Mouse (Mus musculus): ENCODE results near the gene Bcap31. TPM values are rescaled to one million over a fixed set of nuclear protein-coding genes. Genes with fewer than 3 reads are reported as not detected.

Gene Bcap31
- 30.8 and 33.1 TPM in 2 replicates for polyA plus RNA-seq (2012; rRNA removed)

DNA sequence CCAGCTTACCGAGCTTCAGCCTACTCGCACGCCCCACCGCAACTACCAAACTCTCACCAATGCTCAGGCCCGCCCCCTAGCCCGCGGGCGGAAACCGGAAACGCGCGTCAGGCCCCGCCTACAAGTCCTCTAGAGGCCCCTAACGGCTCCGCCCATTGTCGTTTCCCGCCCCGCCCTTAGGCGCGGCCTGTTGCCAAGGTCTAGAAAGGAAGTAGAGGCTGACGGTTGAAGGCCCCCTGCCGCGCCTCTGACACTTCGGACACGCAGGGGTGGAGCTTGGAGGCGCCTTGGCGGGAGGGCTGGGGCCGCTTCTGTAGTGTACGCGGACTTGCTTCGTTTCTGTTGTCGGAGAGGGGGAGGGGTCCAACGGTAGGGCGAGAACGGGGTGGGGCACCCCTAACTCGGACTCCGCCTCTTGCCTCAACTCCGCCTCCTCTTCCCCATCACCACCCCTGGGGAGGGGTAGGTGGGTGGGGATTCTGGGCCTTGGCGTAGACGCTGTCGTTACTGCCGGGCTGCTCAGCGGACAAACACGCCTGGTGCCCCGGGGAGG lies at the start of gene Bcap31, which contains the start of gene Abcd1:
Gene Bcap31 (minus strand): TSS at position 67 of the 553 bp plus-strand sequence.
Gene Abcd1 (plus strand): TSS at position 489 of the 553 bp plus-strand sequence.

DNA sequence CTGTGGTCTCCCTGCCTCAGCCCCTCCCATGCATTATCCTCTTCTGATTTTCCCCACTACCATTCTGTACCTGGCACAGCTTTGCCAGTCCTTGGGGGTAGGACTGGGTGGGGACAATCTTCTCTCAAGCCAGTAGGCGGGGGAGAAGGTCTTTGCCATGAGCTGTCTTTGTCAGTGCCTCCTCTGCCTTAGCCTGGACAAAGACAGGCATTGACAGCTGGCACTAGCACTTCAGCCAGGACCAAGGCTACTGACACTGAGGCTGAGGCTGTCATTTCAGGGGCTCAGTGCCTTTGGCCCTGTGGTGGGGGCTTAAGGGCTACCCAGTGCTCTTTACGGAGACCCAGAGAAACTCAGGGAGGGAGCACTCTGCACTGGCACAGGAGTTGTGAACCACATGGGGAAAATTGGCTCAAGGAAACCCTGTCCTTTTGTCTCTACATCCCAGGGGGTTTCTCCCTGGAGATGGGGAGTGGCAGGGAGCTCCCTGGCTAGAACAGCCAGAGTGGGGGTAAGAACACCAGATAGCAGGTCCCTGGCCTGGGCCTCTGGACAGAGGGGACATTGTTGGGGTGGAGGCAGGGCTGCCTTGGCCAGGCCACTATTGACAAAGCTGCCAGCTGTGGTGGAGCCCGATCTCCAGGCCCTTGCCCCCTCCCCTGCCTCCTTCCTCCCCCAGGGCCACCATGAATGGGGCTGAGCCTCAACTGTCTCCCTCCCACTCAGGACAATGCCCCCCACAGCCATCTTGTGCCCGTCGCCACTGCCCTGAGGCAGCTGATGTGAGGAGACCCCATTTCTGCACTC lies 40.6 kb upstream of the Bcap31 start, which contains the start of gene Plxnb3:
Gene Plxnb3 (plus strand): TSS at position 757 of the 807 bp plus-strand sequence.

DNA sequence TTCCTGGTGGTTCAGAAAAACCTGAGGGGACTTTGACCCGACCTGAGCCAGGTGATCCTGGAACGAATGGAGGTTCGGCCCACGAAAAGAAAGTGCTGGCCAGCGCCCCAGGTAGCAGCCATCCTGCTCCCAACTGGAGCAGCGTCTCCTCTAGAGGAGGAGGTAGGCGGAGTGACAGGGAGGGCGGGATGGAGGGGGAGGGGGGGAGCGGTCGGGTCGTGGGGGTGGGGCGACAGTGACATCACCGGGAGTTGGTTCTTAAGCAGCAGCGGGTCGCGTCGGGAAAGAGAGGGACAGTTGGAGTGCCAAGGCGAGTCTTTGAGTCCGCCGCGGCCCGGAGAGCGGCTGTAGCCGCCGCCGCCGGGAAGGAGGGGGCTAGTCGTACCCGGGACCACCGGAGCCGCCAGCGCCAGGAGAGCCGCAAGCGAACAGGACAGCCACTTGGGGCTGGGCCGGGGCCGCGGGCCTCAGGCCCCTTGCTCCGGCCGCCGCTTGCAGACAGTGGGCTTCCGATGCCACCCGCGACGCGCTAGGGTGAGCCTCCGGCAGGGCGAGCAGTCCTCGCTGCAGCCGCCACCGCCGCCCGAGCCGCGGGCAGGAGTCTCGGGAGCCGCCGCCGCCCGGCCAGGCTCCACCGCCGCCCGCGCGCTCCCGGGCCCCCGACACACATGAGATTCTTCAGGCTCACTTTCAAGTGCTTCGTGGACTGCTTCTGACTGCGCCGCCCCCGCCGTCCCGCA lies 42.9 kb downstream of the Bcap31 start, which contains the start of gene Slc6a8:
Gene Slc6a8 (plus strand): TSS at position 272 of the 740 bp plus-strand sequence.

DNA sequence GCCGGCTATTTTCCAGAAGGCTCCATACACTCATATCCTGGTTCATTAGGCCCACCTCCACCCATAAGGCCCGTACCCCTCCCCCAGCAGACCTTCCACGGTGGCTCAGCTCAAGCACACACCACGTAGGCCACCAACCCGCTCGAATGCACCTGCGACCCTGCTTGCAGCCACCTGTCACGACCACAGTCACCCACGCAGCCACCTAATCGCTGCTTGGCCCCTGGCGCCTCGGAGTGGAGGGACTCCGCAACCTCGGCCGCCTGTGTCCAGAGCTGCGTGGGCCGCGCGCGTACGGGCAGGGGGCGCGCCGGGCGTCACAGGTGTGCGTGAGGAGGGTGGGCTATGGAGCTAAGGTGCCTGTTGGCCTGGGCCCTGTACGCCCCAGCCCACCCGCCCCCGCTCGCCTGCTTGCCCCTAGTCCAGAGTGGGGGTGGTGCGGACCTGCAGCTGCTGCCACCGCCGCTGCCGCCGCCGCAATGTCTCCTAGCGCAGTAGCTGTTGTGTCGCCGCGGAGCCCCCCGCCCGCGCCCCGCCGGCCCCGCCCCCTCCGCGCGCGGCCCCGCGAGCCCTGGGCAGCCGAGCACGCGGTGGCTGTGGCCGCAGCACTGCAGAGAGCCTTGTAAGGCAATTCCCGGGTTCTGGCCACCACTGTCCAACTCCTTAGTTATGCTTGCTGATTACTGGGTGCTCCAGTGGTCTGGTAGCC lies 56.2 kb downstream of the Bcap31 start, which contains the start of gene Pnck:
Gene Pnck (minus strand): TSS at position 543 of the 709 bp plus-strand sequence.

DNA sequence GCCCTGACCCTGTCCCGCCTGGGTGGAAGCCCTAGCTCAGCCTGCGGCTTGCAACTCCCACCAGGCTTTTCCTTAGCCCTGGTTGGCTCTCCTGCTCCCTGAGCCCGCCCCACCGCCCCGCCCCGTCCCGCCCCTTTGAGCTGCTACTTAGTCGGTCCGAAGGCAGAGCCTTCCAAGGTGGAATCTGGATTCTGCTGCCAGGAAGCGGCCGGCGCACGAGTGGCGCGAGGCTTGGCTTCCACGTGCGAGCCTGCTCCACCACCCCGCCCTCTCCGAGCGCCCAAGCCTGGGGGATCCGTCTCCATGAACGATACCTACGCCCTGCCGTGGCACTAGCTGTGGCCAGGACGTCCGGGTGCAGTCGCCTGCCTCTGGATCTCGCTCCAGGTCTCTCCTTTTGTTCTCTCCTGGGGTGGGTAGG lies 76.7 kb downstream of the Bcap31 start, which contains the start of gene Dusp9:
Gene Dusp9 (plus strand): TSS at position 165 of the 421 bp plus-strand sequence.

Other genes starting within 250 kb of the Bcap31 start
- 151 and 173 TPM in 2 replicates for gene Bgn, start 232.6 kb downstream of the Bcap31 start, polyA plus RNA-seq (2012; rRNA removed)
- 0.23 and 0.52 TPM in 2 replicates for gene Atp2b3, start 213.1 kb downstream of the Bcap31 start, polyA plus RNA-seq (2012; rRNA removed)
- 0.45 and 0.60 TPM in 2 replicates for gene Dusp9, start 76.8 kb downstream of the Bcap31 start, polyA plus RNA-seq (2012; rRNA removed)
- gene Pnck, start 56.1 kb downstream of the Bcap31 start, polyA plus RNA-seq (2012; rRNA removed): 11.9 and 12.3 TPM in 2 replicates
- gene Slc6a8, start 43.0 kb downstream of the Bcap31 start, polyA plus RNA-seq (2012; rRNA removed): 338 and 507 TPM in 2 replicates
- gene Abcd1, start 422 bp upstream of the Bcap31 start, polyA plus RNA-seq (2012; rRNA removed): 34.5 and 35.6 TPM in 2 replicates
- gene Plxnb3, start 40.9 kb upstream of the Bcap31 start, polyA plus RNA-seq (2012; rRNA removed): 1.2 TPM in 2 replicates
- 8.0 and 8.7 TPM in 2 replicates for gene Srpk3, start 58.2 kb upstream of the Bcap31 start, polyA plus RNA-seq (2012; rRNA removed)
- gene Idh3g, start 70.7 kb upstream of the Bcap31 start, polyA plus RNA-seq (2012; rRNA removed): 200 and 216 TPM in 2 replicates
- 280 and 324 TPM in 2 replicates for gene Ssr4, start 70.9 kb upstream of the Bcap31 start, polyA plus RNA-seq (2012; rRNA removed)
- gene Pdzd4, start 108.8 kb upstream of the Bcap31 start, polyA plus RNA-seq (2012; rRNA removed): 2.6 and 2.7 TPM in 2 replicates
- 0.15 and 0.19 TPM in 2 replicates for gene Avpr2, start 175.9 kb upstream of the Bcap31 start, polyA plus RNA-seq (2012; rRNA removed)
- 36.2 and 46.4 TPM in 2 replicates for gene L1cam, start 179.9 kb upstream of the Bcap31 start, polyA plus RNA-seq (2012; rRNA removed)
- gene Arhgap4, start 205.7 kb upstream of the Bcap31 start, polyA plus RNA-seq (2012; rRNA removed): 15.2 and 16.6 TPM in 2 replicates
- 49.4 and 57.1 TPM in 2 replicates for gene Naa10, start 205.8 kb upstream of the Bcap31 start, polyA plus RNA-seq (2012; rRNA removed)
- 5.4 TPM in 2 replicates for gene Renbp, start 214.7 kb upstream of the Bcap31 start, polyA plus RNA-seq (2012; rRNA removed)

Data from colon, adult 2 months (tissue).